Mouse (Mus musculus) lung, postnatal 36 days (tissue): ENCODE measurements at regions not wholly inside any gene's neighbourhood (a gene's known extent, or its start where the extent isn't known, plus 50 kb on each side); places are given as distances from the start of the nearest gene placed in this dataset.
A peak's percentile ranks its signal among the peaks of the same experiment; 100 is the strongest.

Experiments
- DNase-seq: peaks from one replicate; pipeline ENCODE4 v3.0.0; 2022; ENCODE audit warnings: mixed read lengths

- DNase-seq, result peak; percentile 61
Measured at GRCm38 (mm10) chr17:80789000-80789399, 60.7 kb upstream of the Map4k3 start.

GRCm38 (mm10) chr17:80786858-80787257 is 58.6 kb upstream of the Map4k3 start:
- DNase-seq, result no peak

GRCm38 (mm10) chr17:80786061-80786851 is 58.0 kb upstream of the Map4k3 start:
- DNase-seq, result peak; percentile 51

DNA sequence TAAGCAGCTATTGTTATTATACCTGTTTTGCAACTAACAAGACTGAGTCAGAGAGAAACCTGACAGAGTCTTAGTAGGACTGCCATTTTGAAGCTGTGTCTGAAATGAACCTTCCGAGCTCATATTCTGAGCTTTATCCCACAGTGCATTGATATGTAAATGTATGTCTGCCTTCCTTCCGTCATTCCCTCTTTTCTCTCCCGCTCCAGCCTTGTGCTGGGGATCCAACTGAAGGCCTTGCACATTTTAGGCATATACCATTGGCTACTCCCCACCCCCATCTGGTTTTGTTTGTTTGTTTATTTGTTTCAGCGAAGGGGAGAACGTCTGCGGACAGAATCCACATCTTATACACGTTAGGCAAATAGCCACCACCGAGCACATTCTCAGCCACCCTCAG is 57.2 kb upstream of the Map4k3 start:
- DNase-seq, result no peak

GRCm38 (mm10) chr17:80785049-80785448 is 56.8 kb upstream of the Map4k3 start:
- DNase-seq, result peak; percentile 62

- no peak for DNase-seq
Measured at GRCm38 (mm10) chr17:80782233-80782632, 53.9 kb upstream of the Map4k3 start.

- no peak for DNase-seq
Measured at GRCm38 (mm10) chr17:80781621-80782020, 53.3 kb upstream of the Map4k3 start.

DNA sequence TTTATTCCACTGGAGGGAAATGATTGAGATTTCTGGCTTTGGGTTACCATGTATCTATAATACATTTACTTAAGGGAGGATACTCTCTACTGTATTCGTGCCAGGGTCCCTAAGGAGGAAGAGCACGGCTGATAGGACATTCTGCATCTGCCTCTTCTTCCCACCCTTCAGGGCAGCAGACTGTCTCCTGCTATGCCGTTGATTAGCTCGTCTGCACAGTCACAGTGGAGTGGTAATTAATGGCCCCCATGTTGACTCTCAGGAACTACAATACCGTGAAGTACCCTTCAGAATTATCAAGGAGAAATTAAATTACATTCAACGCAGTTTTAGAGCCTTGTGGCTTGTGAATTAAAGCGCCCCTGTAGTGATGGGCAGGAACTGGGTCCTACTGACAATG is 52.0 kb upstream of the Map4k3 start:
- DNase-seq, result no peak

DNA sequence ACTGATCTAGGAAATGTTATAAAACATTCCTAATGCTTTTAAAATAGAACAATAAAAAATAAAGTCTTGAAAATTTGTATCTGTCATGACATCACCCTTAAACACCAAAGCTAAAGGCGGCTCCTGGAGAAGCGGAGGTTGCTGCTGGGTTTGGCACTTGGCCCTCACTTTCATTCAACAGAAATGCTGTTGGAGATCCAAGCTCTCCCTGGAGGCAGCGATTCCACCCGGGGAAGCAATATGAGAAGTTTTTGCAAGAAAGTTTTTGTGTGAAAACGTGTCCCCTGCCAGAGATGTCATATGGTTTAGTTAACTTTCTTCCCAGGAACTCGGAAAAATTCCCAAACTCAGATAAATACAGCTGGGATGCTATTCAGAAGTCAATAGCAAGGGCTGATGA is 51.5 kb upstream of the Map4k3 start:
- DNase-seq, result no peak
